8 mouse cellular contexts compared by ENCODE assay signal in the genomic region with DNA sequence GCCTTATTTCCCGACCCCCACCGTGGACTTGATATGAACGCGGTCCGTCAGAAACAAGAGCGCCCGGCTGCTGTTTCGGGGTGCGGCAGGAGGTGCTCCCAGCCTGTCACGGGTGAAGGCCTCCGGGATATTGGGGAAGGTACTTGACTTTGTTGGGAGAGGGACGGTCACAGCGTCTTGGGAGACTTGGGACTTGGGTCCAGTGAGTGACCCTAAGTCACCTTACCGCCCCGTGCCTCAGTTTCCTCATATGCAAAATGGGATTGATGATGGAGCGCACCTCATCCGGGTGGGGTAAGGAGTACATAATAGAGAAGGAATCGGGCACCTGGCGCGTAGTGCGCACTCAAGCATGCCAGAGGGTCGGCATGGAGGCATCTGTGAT. TPM values are rescaled to one million over a fixed set of nuclear protein-coding genes. Genes with fewer than 3 reads are reported as not detected.
DNase-seq lines count a peak whose midpoint lies in the region; ATAC-seq and TF ChIP-seq lines count a peak whose summit lies in the region.

No protein-coding gene starts in this region.

- H3K4me2 ChIP-seq in forebrain, embryonic 13.5 days: peak overlapping the region; percentile 45
- peak overlapping the region; percentile 26; the same call in 1 of the 2 replicates for H3K4me2 ChIP-seq in intestine, embryonic 16.5 days (ENCODE audit: low read depth, low read length)
- peak overlapping the region; percentile 31 for H3K4me2 ChIP-seq in neural tube, embryonic 14.5 days (ENCODE audit: low read depth, low read length)

- WGBS in forebrain, embryonic 13.5 days: 2% methylated on average over 22 of the region's 22 CpGs
- WGBS in intestine, embryonic 16.5 days: 6% methylated on average over 22 of the region's 22 CpGs
- 4% methylated on average over 22 of the region's 22 CpGs for WGBS in neural tube, embryonic 14.5 days

- DNase-seq in left cerebral cortex, adult 2 months (ENCODE audit: extremely low spot score in 1 of 2, low spot score in 2 of 2): no peak
- no peak for DNase-seq in left cerebral cortex, adult 9 months (ENCODE audit: low spot score in 2 of 2)
- no peak for DNase-seq in frontal cortex, postnatal 10 days (ENCODE audit: low spot score in 2 of 2)
- DNase-seq in thymus, postnatal 14 days: no peak
- no peak for DNase-seq in kidney, postnatal 36 days

- H3K4me1 ChIP-seq in forebrain, embryonic 13.5 days: peaks cover 48% of the 10 kb centered on the region
- H3K4me1 ChIP-seq in intestine, embryonic 16.5 days (ENCODE audit: control insufficient read depth, insufficient read depth, low read length): peaks cover 45% of the 10 kb centered on the region
- peaks cover 19% of the 10 kb centered on the region; the same call in 1 of the 2 replicates for H3K4me1 ChIP-seq in neural tube, embryonic 14.5 days (ENCODE audit: control insufficient read depth, insufficient read depth, low read length)

- intact Hi-C loops in left cerebral cortex, adult 2 months (cut with DNase I): loop anchor here (2.0 to 5.0 kb wide), 2 partner anchors 80 to 95 kb away; a partner anchor contains a TSS

- H3K9me3 ChIP-seq in forebrain, embryonic 13.5 days (replicated peaks): no peaks in the 10 kb centered on the region
- no peaks in the 10 kb centered on the region for H3K9me3 ChIP-seq in intestine, embryonic 16.5 days (ENCODE audit: control insufficient read depth, low read length)
- H3K9me3 ChIP-seq in neural tube, embryonic 14.5 days (ENCODE audit: control insufficient read depth, low read length): no peaks in the 10 kb centered on the region

- peak overlapping the region; percentile 65 for H3K4me3 ChIP-seq in left cerebral cortex, adult 2 months
- H3K4me3 ChIP-seq in forebrain, embryonic 13.5 days: peak overlapping the region; percentile 31
- H3K4me3 ChIP-seq in intestine, embryonic 16.5 days (ENCODE audit: low read length): peak overlapping the region; percentile 3; the same call in 1 of the 2 replicates
- H3K4me3 ChIP-seq in neural tube, embryonic 14.5 days (ENCODE audit: low read depth, low read length): peak overlapping the region; percentile 16

- no peaks in the 10 kb centered on the region for H3K36me3 ChIP-seq in forebrain, embryonic 13.5 days (ENCODE audit: poor library complexity, severe bottlenecking)
- no peaks in the 10 kb centered on the region for H3K36me3 ChIP-seq in intestine, embryonic 16.5 days (ENCODE audit: control insufficient read depth, insufficient read depth, low read length)
- H3K36me3 ChIP-seq in neural tube, embryonic 14.5 days (ENCODE audit: control insufficient read depth, insufficient read depth, low read length): no peaks in the 10 kb centered on the region

- ATAC-seq in forebrain, embryonic 13.5 days: no peak
- ATAC-seq in intestine, embryonic 16.5 days: no peak
- ATAC-seq in neural tube, embryonic 14.5 days (ENCODE audit: low read depth): no peak

- no peak for TF ChIP-seq CTCF in left cerebral cortex, adult 2 months (IDR thresholded peaks at IDR 0.05)

- H3K27me3 ChIP-seq in forebrain, embryonic 13.5 days: peaks cover 64% of the 10 kb centered on the region
- peaks cover 48% of the 10 kb centered on the region for H3K27me3 ChIP-seq in intestine, embryonic 16.5 days (replicated peaks; ENCODE audit: control insufficient read depth, insufficient read depth, low read length)
- H3K27me3 ChIP-seq in neural tube, embryonic 14.5 days (ENCODE audit: control insufficient read depth, insufficient read depth, low read length): peaks cover 27% of the 10 kb centered on the region

- H3K27ac ChIP-seq in left cerebral cortex, adult 2 months: peak overlapping the region; percentile 97
- H3K27ac ChIP-seq in forebrain, embryonic 13.5 days: no peak overlapping the region
- no peak overlapping the region for H3K27ac ChIP-seq in intestine, embryonic 16.5 days (ENCODE audit: low read length)
- no peak overlapping the region for H3K27ac ChIP-seq in neural tube, embryonic 14.5 days (ENCODE audit: low read depth, low read length)

- no peak overlapping the region for H3K9ac ChIP-seq in forebrain, embryonic 13.5 days
- H3K9ac ChIP-seq in intestine, embryonic 16.5 days (ENCODE audit: low read depth, low read length): 0 out of 2 replicates have a peak overlapping the region, but pooled peaks have one; percentile 29
- no peak overlapping the region for H3K9ac ChIP-seq in neural tube, embryonic 14.5 days (replicated peaks; ENCODE audit: low read depth, low read length)

RNA-seq across cellular contexts. Expression of a gene that starts 1.0 kb away (rescaled TPM):
- total RNA-seq in left cerebral cortex, adult 2 months (2021): 100 to 1,000 TPM; 174 to 184 TPM
- 19.8 and 33.0 TPM in 2 replicates for polyA plus RNA-seq in forebrain, embryonic 13.5 days (2015; fragmentation: Nextera tagmentation; extraction: Ambion mirVana)
- polyA plus RNA-seq in intestine, embryonic 16.5 days (2015; fragmentation: Nextera tagmentation; extraction: Ambion mirVana): 20.1 and 22.0 TPM in 2 replicates
- polyA plus RNA-seq in neural tube, embryonic 14.5 days (2014; fragmentation: Nextera tagmentation; extraction: Ambion mirVana): 252 and 299 TPM in 2 replicates

RNA-seq across cellular contexts. Expression of a gene that starts 4.8 kb away (rescaled TPM):
- 10 to 100 TPM; 72.8 to 79.1 TPM for total RNA-seq in left cerebral cortex, adult 2 months (2021)
- polyA plus RNA-seq in forebrain, embryonic 13.5 days (2015; fragmentation: Nextera tagmentation; extraction: Ambion mirVana): 2.5 and 3.9 TPM in 2 replicates
- polyA plus RNA-seq in intestine, embryonic 16.5 days (2015; fragmentation: Nextera tagmentation; extraction: Ambion mirVana): 62.6 and 71.9 TPM in 2 replicates
- polyA plus RNA-seq in neural tube, embryonic 14.5 days (2014; fragmentation: Nextera tagmentation; extraction: Ambion mirVana): 9.6 and 22.9 TPM in 2 replicates

RNA-seq across cellular contexts. Expression of a gene that starts 6.9 kb away (rescaled TPM):
- 10 to 100 TPM; 28.9 to 34.1 TPM for total RNA-seq in left cerebral cortex, adult 2 months (2021)
- polyA plus RNA-seq in forebrain, embryonic 13.5 days (2015; fragmentation: Nextera tagmentation; extraction: Ambion mirVana): 0.19 and 0.26 TPM in 2 replicates
- 0.83 and 1.4 TPM in 2 replicates for polyA plus RNA-seq in intestine, embryonic 16.5 days (2015; fragmentation: Nextera tagmentation; extraction: Ambion mirVana)
- 1.1 TPM in 1 of 2 replicates, not detected in the other for polyA plus RNA-seq in neural tube, embryonic 14.5 days (2014; fragmentation: Nextera tagmentation; extraction: Ambion mirVana)

RNA-seq across cellular contexts. Expression of a gene that starts 10.0 kb away (rescaled TPM):
- 10 to 100 TPM; 34.1 to 39.0 TPM for total RNA-seq in left cerebral cortex, adult 2 months (2021)
- 11.5 and 12.2 TPM in 2 replicates for polyA plus RNA-seq in forebrain, embryonic 13.5 days (2015; fragmentation: Nextera tagmentation; extraction: Ambion mirVana)
- polyA plus RNA-seq in intestine, embryonic 16.5 days (2015; fragmentation: Nextera tagmentation; extraction: Ambion mirVana): 22.5 and 26.9 TPM in 2 replicates
- polyA plus RNA-seq in neural tube, embryonic 14.5 days (2014; fragmentation: Nextera tagmentation; extraction: Ambion mirVana): 7.8 and 12.9 TPM in 2 replicates

RNA-seq across cellular contexts. Expression of a gene that starts 24.3 kb away (rescaled TPM):
- not detected for total RNA-seq in left cerebral cortex, adult 2 months (2021)
- 0.08 TPM in 1 of 2 replicates, not detected in the other for polyA plus RNA-seq in forebrain, embryonic 13.5 days (2015; fragmentation: Nextera tagmentation; extraction: Ambion mirVana)
- polyA plus RNA-seq in intestine, embryonic 16.5 days (2015; fragmentation: Nextera tagmentation; extraction: Ambion mirVana): 71.2 and 73.7 TPM in 2 replicates
- 0.35 TPM in 1 of 2 replicates, not detected in the other for polyA plus RNA-seq in neural tube, embryonic 14.5 days (2014; fragmentation: Nextera tagmentation; extraction: Ambion mirVana)

Comparison
In these comparisons a context has a peak if more than half of its experiments do, and no peak if none do; other contexts are left out.
1. H3K4me3 ChIP-seq: peak in every context shown above with its lines; median percentile 65 in left cerebral cortex, adult 2 months; 31 in forebrain, embryonic 13.5 days; 16 in neural tube, embryonic 14.5 days; 3 in intestine, embryonic 16.5 days.